Mouse (Mus musculus): ENCODE results near the gene Mitf. TPM values are rescaled to one million over a fixed set of nuclear protein-coding genes. Genes with fewer than 3 reads are reported as not detected.

Mitf gene
- polyA plus RNA-seq, 1 experiment from 2014 or later: 1.5 TPM

GRCm38 (mm10) chr6:97898085-97898484, 91.2 kb downstream of the Mitf start:
- TF ChIP-seq CTCF (IDR thresholded peaks at IDR 0.05; ENCODE audit: low read depth) (no peak), EP300 (optimal IDR thresholded peaks at IDR 0.05) (no peak)
- 82% methylated on average over 5 of the region's 5 CpGs for WGBS
- no peaks in the 10 kb centered on the region for H3K36me3 ChIP-seq (ENCODE audit: control insufficient read depth, insufficient read depth, low read length)
- no peak for DNase-seq (ENCODE audit: low spot score)
- H3K27ac ChIP-seq (replicated peaks): no peak overlapping the region
- no peak overlapping the region for H3K4me3 ChIP-seq (ENCODE audit: low read depth, low read length)
- H3K4me1 ChIP-seq (replicated peaks; ENCODE audit: control insufficient read depth, insufficient read depth): no peaks in the 10 kb centered on the region
- H3K27me3 ChIP-seq (ENCODE audit: control insufficient read depth, insufficient read depth, low read length): no peaks in the 10 kb centered on the region
- no peaks in the 10 kb centered on the region for H3K9me3 ChIP-seq (ENCODE audit: control insufficient read depth, low read length)
- H3K9ac ChIP-seq (ENCODE audit: low read length): no peak overlapping the region
- no peak for ATAC-seq (ENCODE audit: low FRiP score, low TSS enrichment)
- no peak overlapping the region for H3K4me2 ChIP-seq (replicated peaks; ENCODE audit: low read depth)

- Histone ChIP-seq H3K27me3 (ENCODE audit: control insufficient read depth, insufficient read depth, low read length) (no peaks in the 10 kb centered on the region), H3K4me2 (replicated peaks; ENCODE audit: low read depth) (no peak overlapping the region), H3K9ac (ENCODE audit: low read length) (no peak overlapping the region), H3K4me3 (ENCODE audit: low read depth, low read length) (no peak overlapping the region), H3K27ac (replicated peaks) (no peak overlapping the region), H3K9me3 (ENCODE audit: control insufficient read depth, low read length) (no peaks in the 10 kb centered on the region), H3K4me1 (replicated peaks; ENCODE audit: control insufficient read depth, insufficient read depth) (no peaks in the 10 kb centered on the region), H3K36me3 (ENCODE audit: control insufficient read depth, insufficient read depth, low read length) (no peaks in the 10 kb centered on the region)
- TF ChIP-seq CTCF (IDR thresholded peaks at IDR 0.05; ENCODE audit: low read depth) (no peak), EP300 (optimal IDR thresholded peaks at IDR 0.05) (no peak)
- ATAC-seq (ENCODE audit: low FRiP score, low TSS enrichment) (no peak), DNase-seq (ENCODE audit: low spot score) (no peak)
- WGBS: 78% methylated on average over 5 of the region's 5 CpGs
Observed at GRCm38 (mm10) chr6:97901561-97901960, 94.7 kb downstream of the Mitf start.

GRCm38 (mm10) chr6:97902205-97902604, 95.4 kb downstream of the Mitf start:
- Histone ChIP-seq H3K9me3 (ENCODE audit: control insufficient read depth, low read length) (no peaks in the 10 kb centered on the region), H3K4me2 (replicated peaks; ENCODE audit: low read depth) (no peak overlapping the region), H3K36me3 (ENCODE audit: control insufficient read depth, insufficient read depth, low read length) (no peaks in the 10 kb centered on the region), H3K4me1 (replicated peaks; ENCODE audit: control insufficient read depth, insufficient read depth) (no peaks in the 10 kb centered on the region), H3K4me3 (ENCODE audit: low read depth, low read length) (no peak overlapping the region), H3K27ac (replicated peaks) (no peak overlapping the region), H3K9ac (ENCODE audit: low read length) (no peak overlapping the region), H3K27me3 (ENCODE audit: control insufficient read depth, insufficient read depth, low read length) (no peaks in the 10 kb centered on the region)
- TF ChIP-seq CTCF (IDR thresholded peaks at IDR 0.05; ENCODE audit: low read depth) (no peak), EP300 (optimal IDR thresholded peaks at IDR 0.05) (no peak)
- no peak for ATAC-seq (ENCODE audit: low FRiP score, low TSS enrichment)
- DNase-seq (ENCODE audit: low spot score): no peak
- WGBS: 87% methylated on average over 1 of the region's 1 CpGs

GRCm38 (mm10) chr6:97914768-97915167, 107.9 kb downstream of the Mitf start:
- H3K36me3 ChIP-seq (ENCODE audit: control insufficient read depth, insufficient read depth, low read length): no peaks in the 10 kb centered on the region
- H3K4me1 ChIP-seq (replicated peaks; ENCODE audit: control insufficient read depth, insufficient read depth): no peaks in the 10 kb centered on the region
- H3K27me3 ChIP-seq (ENCODE audit: control insufficient read depth, insufficient read depth, low read length): no peaks in the 10 kb centered on the region
- H3K9ac ChIP-seq (ENCODE audit: low read length): no peak overlapping the region
- H3K9me3 ChIP-seq (ENCODE audit: control insufficient read depth, low read length): no peaks in the 10 kb centered on the region
- TF ChIP-seq EP300 (optimal IDR thresholded peaks at IDR 0.05) (no peak), CTCF (IDR thresholded peaks at IDR 0.05; ENCODE audit: low read depth) (no peak)
- DNase-seq (ENCODE audit: low spot score) (no peak), ATAC-seq (ENCODE audit: low FRiP score, low TSS enrichment) (no peak)
- H3K4me3 ChIP-seq (ENCODE audit: low read depth, low read length): no peak overlapping the region
- H3K27ac ChIP-seq (replicated peaks): no peak overlapping the region
- H3K4me2 ChIP-seq (replicated peaks; ENCODE audit: low read depth): no peak overlapping the region
- 89% methylated on average over 8 of the region's 8 CpGs for WGBS

GRCm38 (mm10) chr6:97916386-97916903, 109.6 kb downstream of the Mitf start:
- no peaks in the 10 kb centered on the region for H3K27me3 ChIP-seq (ENCODE audit: control insufficient read depth, insufficient read depth, low read length)

GRCm38 (mm10) chr6:97918051-97918450, 111.2 kb downstream of the Mitf start:
- no peak for DNase-seq (ENCODE audit: low spot score)

More at GRCm38 (mm10) chr6:97916386-97916903, 109.6 kb downstream of the Mitf start:
- no peak overlapping the region for H3K9ac ChIP-seq (ENCODE audit: low read length)
- ATAC-seq (ENCODE audit: low FRiP score, low TSS enrichment) (no peak), DNase-seq (ENCODE audit: low spot score) (no peak)
- no peak overlapping the region for H3K27ac ChIP-seq (replicated peaks)
- TF ChIP-seq EP300 (optimal IDR thresholded peaks at IDR 0.05) (no peak), CTCF (IDR thresholded peaks at IDR 0.05; ENCODE audit: low read depth) (no peak)
- 86% methylated on average over 7 of the region's 7 CpGs for WGBS
- no peaks in the 10 kb centered on the region for H3K36me3 ChIP-seq (ENCODE audit: control insufficient read depth, insufficient read depth, low read length)
- H3K9me3 ChIP-seq (ENCODE audit: control insufficient read depth, low read length): no peaks in the 10 kb centered on the region
- no peak overlapping the region for H3K4me2 ChIP-seq (replicated peaks; ENCODE audit: low read depth)
- H3K4me3 ChIP-seq (ENCODE audit: low read depth, low read length): no peak overlapping the region
- no peaks in the 10 kb centered on the region for H3K4me1 ChIP-seq (replicated peaks; ENCODE audit: control insufficient read depth, insufficient read depth)

More at GRCm38 (mm10) chr6:97918051-97918450, 111.2 kb downstream of the Mitf start:
- Histone ChIP-seq H3K36me3 (ENCODE audit: control insufficient read depth, insufficient read depth, low read length) (no peaks in the 10 kb centered on the region), H3K4me3 (ENCODE audit: low read depth, low read length) (no peak overlapping the region), H3K9me3 (ENCODE audit: control insufficient read depth, low read length) (no peaks in the 10 kb centered on the region), H3K9ac (ENCODE audit: low read length) (no peak overlapping the region), H3K27ac (replicated peaks) (no peak overlapping the region), H3K4me2 (replicated peaks; ENCODE audit: low read depth) (no peak overlapping the region), H3K4me1 (replicated peaks; ENCODE audit: control insufficient read depth, insufficient read depth) (no peaks in the 10 kb centered on the region), H3K27me3 (ENCODE audit: control insufficient read depth, insufficient read depth, low read length) (no peaks in the 10 kb centered on the region)
- no peak for TF ChIP-seq CTCF (IDR thresholded peaks at IDR 0.05; ENCODE audit: low read depth)
- no peak for TF ChIP-seq EP300 (optimal IDR thresholded peaks at IDR 0.05)
- WGBS: 37% methylated on average over 4 of the region's 4 CpGs
- ATAC-seq (ENCODE audit: low FRiP score, low TSS enrichment): no peak
